Mouse (Mus musculus) induced T-regulatory cell, adult 2 months (primary cell): Measurements from ENCODE around the gene Ankrd31.
"Not testable (repeated sequence)": the region's sequence is repeated elsewhere in the genome, so short reads cannot be mapped to it uniquely, and the experiment has no call there.

ENCODE experiments used
- DNase-seq: peaks from one replicate; pipeline ENCODE4 v3.0.0-alpha.2; 2012; ENCODE audit warnings: low read depth

Ankrd31 gene

GRCm38 (mm10) chr13:96855191-96855590 is 107.1 kb downstream of the Ankrd31 start:
- DNase-seq: peak; percentile 81

GRCm38 (mm10) chr13:96859161-96859560 is 111.1 kb downstream of the Ankrd31 start:
- DNase-seq: no peak

- no peak for DNase-seq
Measured at GRCm38 (mm10) chr13:96870742-96871141, 122.7 kb downstream of the Ankrd31 start.

- DNase-seq: no peak
Measured at GRCm38 (mm10) chr13:96874071-96874470, 126.0 kb downstream of the Ankrd31 start.

- DNase-seq: no peak
Measured at GRCm38 (mm10) chr13:96878220-96879057, 130.4 kb downstream of the Ankrd31 start.

GRCm38 (mm10) chr13:96884534-96884933 is 136.5 kb downstream of the Ankrd31 start:
- DNase-seq: no peak

- DNase-seq: no peak
Measured at GRCm38 (mm10) chr13:96889985-96890384, 141.9 kb downstream of the Ankrd31 start.

- no peak for DNase-seq
Measured at GRCm38 (mm10) chr13:96895144-96895543, 147.1 kb downstream of the Ankrd31 start.

- DNase-seq: no peak
Measured at GRCm38 (mm10) chr13:96906717-96907116, 158.6 kb downstream of the Ankrd31 start.

GRCm38 (mm10) chr13:96911202-96911601 is 163.1 kb downstream of the Ankrd31 start:
- no peak for DNase-seq

- not testable (repeated sequence) for DNase-seq
Measured at GRCm38 (mm10) chr13:96923134-96923533, 175.1 kb downstream of the Ankrd31 start.

GRCm38 (mm10) chr13:96923999-96924961 is 176.2 kb downstream of the Ankrd31 start, which contains the start of gene Gcnt4:
TSS of gene Gcnt4 (plus strand) at chr13:96924689.
- peak; percentile 53 for DNase-seq

- peak; percentile 37 for DNase-seq
Measured at GRCm38 (mm10) chr13:96924985-96925745, 177.1 kb downstream of the Ankrd31 start.

GRCm38 (mm10) chr13:96925991-96926725 is 178.1 kb downstream of the Ankrd31 start:
- DNase-seq: no peak

- no peak for DNase-seq
Measured at GRCm38 (mm10) chr13:96927781-96928180, 179.7 kb downstream of the Ankrd31 start.

GRCm38 (mm10) chr13:96928432-96929039 is 180.5 kb downstream of the Ankrd31 start:
- DNase-seq: no peak

- DNase-seq: no peak
Measured at GRCm38 (mm10) chr13:96932745-96933144, 184.7 kb downstream of the Ankrd31 start.

GRCm38 (mm10) chr13:96933367-96933766 is 185.3 kb downstream of the Ankrd31 start:
- no peak for DNase-seq

- DNase-seq: no peak
Measured at GRCm38 (mm10) chr13:96936173-96936777, 188.2 kb downstream of the Ankrd31 start.

GRCm38 (mm10) chr13:96937059-96937558 is 189.0 kb downstream of the Ankrd31 start:
- DNase-seq: no peak
